Mouse (Mus musculus): ENCODE data around the gene Ube2cbp. TPM values are rescaled to one million over a fixed set of nuclear protein-coding genes. Genes with fewer than 3 reads are reported as not detected.

The Ube2cbp gene
- total and polyA plus RNA-seq, 2 experiments from 2014 or later, result 2.6 to 5.7 TPM

DNA sequence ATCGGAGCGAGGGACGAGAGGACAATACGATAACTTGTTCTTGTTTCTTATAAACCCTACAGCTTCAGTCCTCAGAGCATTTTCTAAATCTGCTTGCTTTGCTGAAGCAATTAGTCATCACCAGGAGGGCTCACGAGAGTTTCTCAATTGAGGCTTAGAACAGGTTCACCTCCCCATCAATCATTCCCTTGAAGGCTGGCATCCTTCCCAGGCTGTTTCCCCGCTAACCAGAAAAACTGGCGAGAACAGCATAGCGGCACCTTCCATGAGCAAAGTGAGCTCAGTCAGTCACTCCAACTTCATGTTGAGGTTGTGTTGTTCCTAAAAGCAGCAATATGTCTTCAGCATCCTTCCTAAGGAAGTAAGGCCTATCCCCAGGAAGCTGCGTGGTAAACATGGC lies 104.2 kb downstream of the Ube2cbp start:
- Histone ChIP-seq H3K9ac (replicated peaks; ENCODE audit: low read depth, low read length) (no peak overlapping the region), H3K4me2 (ENCODE audit: low read depth, low read length) (no peak overlapping the region), H3K36me3 (replicated peaks; ENCODE audit: control insufficient read depth, insufficient read depth, low read length) (no peaks in the 10 kb centered on the region), H3K27me3 (ENCODE audit: control insufficient read depth, insufficient read depth, low read length) (no peaks in the 10 kb centered on the region), H3K4me3 (ENCODE audit: low read depth, low read length) (no peak overlapping the region), H3K27ac (ENCODE audit: low read depth) (no peak overlapping the region), H3K9me3 (replicated peaks; ENCODE audit: control insufficient read depth, low read length) (no peaks in the 10 kb centered on the region), H3K4me1 (ENCODE audit: control insufficient read depth, insufficient read depth) (0 out of 2 replicates have a peak, but pooled peaks cover 3% of the 10 kb centered on the region)
- WGBS, result 50% methylated on average over 9 of the region's 9 CpGs
- TF ChIP-seq CTCF (IDR thresholded peaks at IDR 0.05; ENCODE audit: low read depth), result no peak
- TF ChIP-seq EP300 (IDR thresholded peaks at IDR 0.05; ENCODE audit: low read depth), result no peak
- ATAC-seq (ENCODE audit: insufficient read depth, low read depth) (no peak), DNase-seq (ENCODE audit: low spot score) (no peak)

DNA sequence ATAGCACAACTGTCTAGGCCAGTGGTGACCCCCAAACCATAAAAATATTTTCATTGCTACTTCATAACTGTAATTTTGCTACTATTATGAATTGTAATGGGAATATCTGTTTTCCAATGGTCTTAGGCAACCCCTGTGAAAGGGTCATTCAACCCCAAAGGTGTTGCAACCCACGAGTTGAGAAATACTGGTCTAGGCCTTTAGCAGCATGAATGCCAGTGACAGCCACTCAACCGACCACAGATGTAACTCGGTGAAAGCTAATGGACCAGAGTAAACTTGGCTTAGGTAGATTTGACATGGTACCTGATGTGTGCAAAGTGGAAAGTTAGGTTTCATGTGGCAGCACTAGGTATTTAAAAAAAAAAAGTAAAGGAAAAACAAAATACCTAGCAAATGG lies 108.9 kb downstream of the Ube2cbp start:
- ATAC-seq (ENCODE audit: insufficient read depth, low read depth), result no peak
- Histone ChIP-seq H3K4me1 (ENCODE audit: control insufficient read depth, insufficient read depth) (0 out of 2 replicates have a peak, but pooled peaks cover 3% of the 10 kb centered on the region), H3K9ac (replicated peaks; ENCODE audit: low read depth, low read length) (no peak overlapping the region), H3K36me3 (replicated peaks; ENCODE audit: control insufficient read depth, insufficient read depth, low read length) (no peaks in the 10 kb centered on the region), H3K9me3 (replicated peaks; ENCODE audit: control insufficient read depth, low read length) (no peaks in the 10 kb centered on the region), H3K4me3 (ENCODE audit: low read depth, low read length) (no peak overlapping the region), H3K4me2 (ENCODE audit: low read depth, low read length) (no peak overlapping the region), H3K27me3 (ENCODE audit: control insufficient read depth, insufficient read depth, low read length) (no peaks in the 10 kb centered on the region), H3K27ac (ENCODE audit: low read depth) (no peak overlapping the region)
- TF ChIP-seq EP300 (IDR thresholded peaks at IDR 0.05; ENCODE audit: low read depth) (no peak), CTCF (IDR thresholded peaks at IDR 0.05; ENCODE audit: low read depth) (no peak)
- DNase-seq (ENCODE audit: low spot score), result no peak
- WGBS, result 85% methylated on average over 3 of the region's 3 CpGs

DNA sequence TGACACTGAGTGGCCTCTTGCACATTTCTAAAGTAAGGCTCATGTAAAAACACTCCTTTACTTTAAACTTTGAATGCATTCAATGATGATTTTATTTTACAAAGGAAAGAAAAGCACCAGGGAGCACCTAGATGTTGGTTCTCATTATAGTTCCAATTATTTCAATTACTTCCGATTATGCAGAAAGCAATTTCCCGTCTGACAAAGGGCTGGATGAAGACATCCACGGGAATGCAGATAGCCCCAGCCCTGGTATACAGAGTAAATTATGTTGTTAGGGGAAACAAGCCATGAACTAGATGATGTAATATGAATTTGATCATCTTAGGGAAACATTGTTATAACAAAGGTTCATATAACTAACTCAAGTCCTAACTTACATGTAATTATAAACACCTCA lies 113.3 kb downstream of the Ube2cbp start:
- H3K36me3 ChIP-seq (replicated peaks; ENCODE audit: control insufficient read depth, insufficient read depth, low read length), result no peaks in the 10 kb centered on the region
- H3K9me3 ChIP-seq (replicated peaks; ENCODE audit: control insufficient read depth, low read length), result no peaks in the 10 kb centered on the region
- TF ChIP-seq EP300 (IDR thresholded peaks at IDR 0.05; ENCODE audit: low read depth) (no peak), CTCF (IDR thresholded peaks at IDR 0.05; ENCODE audit: low read depth) (no peak)
- no peak for DNase-seq (ENCODE audit: low spot score)
- H3K4me3 ChIP-seq (ENCODE audit: low read depth, low read length), result no peak overlapping the region
- WGBS, result 70% methylated on average over 3 of the region's 3 CpGs
- H3K27ac ChIP-seq (ENCODE audit: low read depth), result no peak overlapping the region
- H3K4me2 ChIP-seq (ENCODE audit: low read depth, low read length), result no peak overlapping the region
- H3K27me3 ChIP-seq (ENCODE audit: control insufficient read depth, insufficient read depth, low read length), result no peaks in the 10 kb centered on the region
- ATAC-seq (ENCODE audit: insufficient read depth, low read depth), result no peak
- H3K9ac ChIP-seq (replicated peaks; ENCODE audit: low read depth, low read length), result no peak overlapping the region
- H3K4me1 ChIP-seq (ENCODE audit: control insufficient read depth, insufficient read depth), result no peaks in the 10 kb centered on the region

DNA sequence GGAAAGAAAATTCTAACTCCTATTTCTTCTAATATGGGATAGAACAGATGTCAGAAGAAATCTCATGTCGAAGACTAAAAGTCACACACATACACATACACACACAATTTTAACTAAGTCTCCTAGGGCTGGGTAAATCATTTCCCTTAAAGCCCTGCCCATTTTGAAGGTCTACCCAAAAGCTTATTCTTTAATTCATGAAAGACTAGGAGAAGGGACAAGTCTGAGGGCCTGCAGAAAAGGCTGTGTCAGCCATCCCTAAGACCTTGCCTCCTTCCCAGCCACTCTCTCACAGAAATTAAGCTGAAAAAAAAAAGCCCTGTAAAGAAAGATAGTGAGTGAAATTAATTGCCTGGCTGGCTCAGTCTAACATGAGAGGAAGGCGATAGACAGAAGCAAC lies 128.0 kb downstream of the Ube2cbp start:
- no peaks in the 10 kb centered on the region for H3K9me3 ChIP-seq (replicated peaks; ENCODE audit: control insufficient read depth, low read length)
- ATAC-seq (ENCODE audit: insufficient read depth, low read depth) (no peak), DNase-seq (ENCODE audit: low spot score) (no peak)
- no peaks in the 10 kb centered on the region for H3K27me3 ChIP-seq (ENCODE audit: control insufficient read depth, insufficient read depth, low read length)
- no peak overlapping the region for H3K4me3 ChIP-seq (ENCODE audit: low read depth, low read length)
- H3K4me2 ChIP-seq (ENCODE audit: low read depth, low read length), result no peak overlapping the region
- TF ChIP-seq EP300 (IDR thresholded peaks at IDR 0.05; ENCODE audit: low read depth) (no peak), CTCF (IDR thresholded peaks at IDR 0.05; ENCODE audit: low read depth) (no peak)
- no peak overlapping the region for H3K9ac ChIP-seq (replicated peaks; ENCODE audit: low read depth, low read length)
- H3K36me3 ChIP-seq (replicated peaks; ENCODE audit: control insufficient read depth, insufficient read depth, low read length), result no peaks in the 10 kb centered on the region
- 76% methylated on average over 2 of the region's 2 CpGs for WGBS
- no peak overlapping the region for H3K27ac ChIP-seq (ENCODE audit: low read depth)
- no peaks in the 10 kb centered on the region for H3K4me1 ChIP-seq (ENCODE audit: control insufficient read depth, insufficient read depth)

DNA sequence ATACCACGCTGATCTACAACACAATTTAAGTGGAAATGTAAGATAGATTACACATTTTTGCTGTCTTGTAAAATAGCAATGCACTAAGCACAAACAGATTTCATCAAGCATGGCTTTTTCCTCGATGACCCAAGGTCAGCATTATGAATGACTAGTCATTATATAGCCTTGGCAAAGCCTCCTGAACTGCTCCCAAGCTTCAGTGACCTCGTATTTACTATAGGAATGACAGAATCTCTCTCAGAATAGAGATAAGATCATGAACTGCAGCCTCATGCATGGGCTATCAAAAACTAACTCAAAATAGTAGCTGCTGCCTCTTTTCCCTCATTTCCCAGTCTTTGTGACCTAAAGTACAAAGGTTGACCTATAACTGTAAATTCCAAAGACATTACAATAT lies 128.4 kb downstream of the Ube2cbp start:
- Histone ChIP-seq H3K9me3 (replicated peaks; ENCODE audit: control insufficient read depth, low read length) (no peaks in the 10 kb centered on the region), H3K4me3 (ENCODE audit: low read depth, low read length) (no peak overlapping the region), H3K4me2 (ENCODE audit: low read depth, low read length) (no peak overlapping the region), H3K9ac (replicated peaks; ENCODE audit: low read depth, low read length) (no peak overlapping the region), H3K36me3 (replicated peaks; ENCODE audit: control insufficient read depth, insufficient read depth, low read length) (no peaks in the 10 kb centered on the region), H3K27me3 (ENCODE audit: control insufficient read depth, insufficient read depth, low read length) (no peaks in the 10 kb centered on the region), H3K4me1 (ENCODE audit: control insufficient read depth, insufficient read depth) (no peaks in the 10 kb centered on the region), H3K27ac (ENCODE audit: low read depth) (no peak overlapping the region)
- no peak for TF ChIP-seq EP300 (IDR thresholded peaks at IDR 0.05; ENCODE audit: low read depth)
- no peak for TF ChIP-seq CTCF (IDR thresholded peaks at IDR 0.05; ENCODE audit: low read depth)
- DNase-seq (ENCODE audit: low spot score) (no peak), ATAC-seq (ENCODE audit: insufficient read depth, low read depth) (no peak)
- 52% methylated on average over 3 of the region's 3 CpGs for WGBS

DNA sequence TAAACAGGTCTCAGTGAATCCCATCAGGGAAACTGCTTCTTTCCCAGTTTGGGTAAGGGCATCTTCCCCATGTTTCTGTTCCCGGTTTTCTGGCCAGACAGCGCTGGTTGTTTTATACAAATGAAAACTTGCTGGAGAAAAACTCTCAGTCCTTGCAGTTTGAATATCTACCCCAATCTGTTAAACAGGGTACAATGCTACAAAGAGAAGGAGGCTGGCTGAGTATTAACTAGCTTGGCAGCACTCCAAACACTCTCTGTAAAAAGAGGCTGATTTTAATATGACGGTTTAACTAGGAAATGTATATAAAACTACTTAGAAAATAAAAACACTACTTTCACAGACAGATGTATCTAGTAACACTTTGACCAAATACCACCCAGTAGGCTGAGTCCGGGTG lies 129.2 kb downstream of the Ube2cbp start:
- no peak for TF ChIP-seq EP300 (IDR thresholded peaks at IDR 0.05; ENCODE audit: low read depth)
- TF ChIP-seq CTCF (IDR thresholded peaks at IDR 0.05; ENCODE audit: low read depth), result no peak
- Histone ChIP-seq H3K4me3 (ENCODE audit: low read depth, low read length) (no peak overlapping the region), H3K36me3 (replicated peaks; ENCODE audit: control insufficient read depth, insufficient read depth, low read length) (no peaks in the 10 kb centered on the region), H3K4me1 (ENCODE audit: control insufficient read depth, insufficient read depth) (no peaks in the 10 kb centered on the region), H3K4me2 (ENCODE audit: low read depth, low read length) (no peak overlapping the region), H3K27ac (ENCODE audit: low read depth) (no peak overlapping the region), H3K27me3 (ENCODE audit: control insufficient read depth, insufficient read depth, low read length) (no peaks in the 10 kb centered on the region), H3K9ac (replicated peaks; ENCODE audit: low read depth, low read length) (no peak overlapping the region), H3K9me3 (replicated peaks; ENCODE audit: control insufficient read depth, low read length) (no peaks in the 10 kb centered on the region)
- ATAC-seq (ENCODE audit: insufficient read depth, low read depth) (no peak), DNase-seq (ENCODE audit: low spot score) (no peak)
- 72% methylated on average over 4 of the region's 4 CpGs for WGBS
